Mouse (Mus musculus) embryo, embryonic 9.5 days (tissue): Measurements from ENCODE around the gene March5.
"Not testable (repeated sequence)": the region's sequence is repeated elsewhere in the genome, so short reads cannot be mapped to it uniquely, and the experiment has no call there.

Source experiments
- DNase-seq: peaks from one replicate; pipeline ENCODE4 v3.0.0-alpha.2; 2017; ENCODE audit errors: extremely low spot score

Gene March5

DNA sequence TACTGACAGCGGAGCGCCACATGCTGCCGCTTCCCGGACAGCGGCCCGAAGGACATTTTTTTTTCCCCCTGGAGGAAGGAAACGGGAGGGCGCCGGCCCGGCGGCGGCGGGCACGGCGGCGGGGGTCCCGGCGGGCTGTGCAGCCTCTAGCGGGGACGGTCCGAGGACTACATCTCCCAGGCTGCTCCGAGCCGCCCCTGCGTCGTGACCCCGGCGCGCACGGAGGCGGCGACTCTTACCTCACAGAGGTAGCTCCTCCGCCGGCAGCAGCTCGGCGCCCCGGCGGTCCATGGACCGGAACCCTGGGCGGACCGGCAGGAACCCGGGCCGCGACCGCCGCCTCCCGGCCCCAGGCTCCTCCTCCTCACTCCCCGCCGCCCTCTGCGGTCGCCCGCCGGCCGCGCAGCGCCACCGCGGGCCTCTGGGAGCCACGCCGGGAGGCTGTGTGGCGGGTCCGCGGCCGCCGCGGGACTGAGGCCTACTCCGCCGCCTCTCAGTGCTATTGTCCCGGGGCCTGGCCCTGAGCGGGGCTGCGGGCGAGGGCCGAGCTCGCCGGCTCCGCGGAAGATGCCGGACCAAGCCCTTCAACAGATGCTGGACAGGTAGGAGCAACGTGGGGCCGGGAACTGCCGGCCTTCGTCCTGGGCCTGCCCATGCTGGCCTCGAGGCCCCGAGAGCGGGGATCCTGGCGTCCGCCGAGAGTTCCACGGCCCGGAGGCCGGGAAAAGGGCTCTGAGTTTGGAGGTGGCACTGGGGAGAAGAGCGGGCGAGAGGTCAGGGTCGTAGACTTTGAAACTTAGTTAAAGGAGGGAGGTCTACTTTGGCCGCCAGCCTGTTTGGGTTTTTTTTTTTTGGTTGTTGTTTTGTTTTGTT is at the start of gene March5:
March5 (plus strand) TSS at position 241 of the 873 bp plus-strand sequence.
- DNase-seq = peak; percentile 87

DNA sequence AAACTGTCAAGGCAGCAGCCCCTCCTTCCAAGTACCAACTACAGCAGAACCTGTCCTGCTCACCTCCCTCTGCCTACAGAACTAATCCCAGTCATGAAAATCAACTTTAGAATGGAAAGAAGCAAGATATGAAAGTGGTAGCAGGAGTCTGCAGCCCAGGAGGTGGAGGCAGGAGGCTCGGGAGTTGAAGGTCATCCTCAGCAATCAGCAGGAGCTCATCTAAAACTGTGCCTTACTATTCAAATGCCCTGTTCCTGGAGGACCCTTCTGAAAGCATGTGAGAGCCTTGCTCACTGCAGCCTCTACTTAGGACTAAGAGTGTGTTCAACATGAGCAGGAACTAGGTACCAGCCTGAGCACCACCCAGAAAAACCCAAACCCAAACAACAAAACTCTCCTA is 35.2 kb upstream of the March5 start:
- DNase-seq = no peak

- no peak for DNase-seq
These were observed 34.7 kb upstream of the March5 start for GRCm38 (mm10) chr19:37172566-37173130.

GRCm38 (mm10) chr19:37173331-37174115 is 33.8 kb upstream of the March5 start:
- DNase-seq = no peak

DNA sequence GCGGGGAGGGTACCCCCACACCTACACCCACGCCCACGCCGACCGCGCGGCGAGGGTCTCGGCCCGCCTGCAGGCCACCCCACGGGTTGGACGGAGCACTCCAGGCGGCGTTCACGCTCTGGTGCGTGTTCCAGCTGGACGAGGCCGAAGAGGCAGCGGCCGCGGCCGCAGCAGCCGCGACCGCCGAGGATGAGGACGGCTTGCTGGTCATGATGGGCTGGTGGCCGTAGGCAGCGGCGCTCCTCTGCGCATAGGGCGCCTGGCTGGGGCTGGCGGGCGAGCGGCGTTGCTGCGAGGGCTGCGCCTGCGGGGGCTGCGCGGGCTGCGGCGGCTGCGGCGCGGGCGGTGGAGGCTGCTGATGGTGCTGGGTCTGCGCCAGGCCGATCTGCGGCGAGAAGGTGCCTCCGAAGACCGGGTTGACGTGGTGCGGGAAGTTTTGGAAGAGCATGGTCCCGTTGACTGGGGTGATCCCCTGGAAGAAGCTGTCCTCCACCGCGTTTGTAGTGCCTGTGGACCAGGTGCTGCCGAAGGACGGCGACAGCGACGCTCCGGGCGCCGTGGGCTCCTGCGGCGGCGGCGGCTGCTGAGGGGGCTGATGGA is 33.1 kb upstream of the March5 start:
- peak; percentile 60 for DNase-seq

GRCm38 (mm10) chr19:37174716-37175435 is 32.5 kb upstream of the March5 start:
- peak; percentile 74 for DNase-seq

- DNase-seq = no peak
These were observed 31.9 kb upstream of the March5 start for GRCm38 (mm10) chr19:37175436-37175805.

DNA sequence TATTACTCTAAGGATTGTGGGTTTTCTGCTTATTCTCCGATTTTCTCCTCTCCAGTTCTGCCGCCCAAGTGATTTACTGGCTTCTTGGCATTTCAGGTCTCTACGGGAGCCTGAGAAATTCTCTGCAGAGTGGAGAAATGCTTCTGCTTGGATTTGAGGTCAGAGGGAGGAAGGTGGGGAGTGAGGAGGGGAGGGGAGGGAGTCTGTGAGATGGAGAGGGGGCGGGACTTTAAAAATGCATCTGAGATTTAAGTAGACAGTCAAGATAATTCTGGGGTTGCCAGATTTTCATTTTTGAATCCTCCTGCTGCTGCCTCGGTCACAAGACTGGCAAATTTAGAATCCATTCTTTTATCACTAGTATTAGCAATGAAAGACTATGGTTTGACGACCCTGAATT is 31.4 kb upstream of the March5 start:
- DNase-seq = peak; percentile 17

DNA sequence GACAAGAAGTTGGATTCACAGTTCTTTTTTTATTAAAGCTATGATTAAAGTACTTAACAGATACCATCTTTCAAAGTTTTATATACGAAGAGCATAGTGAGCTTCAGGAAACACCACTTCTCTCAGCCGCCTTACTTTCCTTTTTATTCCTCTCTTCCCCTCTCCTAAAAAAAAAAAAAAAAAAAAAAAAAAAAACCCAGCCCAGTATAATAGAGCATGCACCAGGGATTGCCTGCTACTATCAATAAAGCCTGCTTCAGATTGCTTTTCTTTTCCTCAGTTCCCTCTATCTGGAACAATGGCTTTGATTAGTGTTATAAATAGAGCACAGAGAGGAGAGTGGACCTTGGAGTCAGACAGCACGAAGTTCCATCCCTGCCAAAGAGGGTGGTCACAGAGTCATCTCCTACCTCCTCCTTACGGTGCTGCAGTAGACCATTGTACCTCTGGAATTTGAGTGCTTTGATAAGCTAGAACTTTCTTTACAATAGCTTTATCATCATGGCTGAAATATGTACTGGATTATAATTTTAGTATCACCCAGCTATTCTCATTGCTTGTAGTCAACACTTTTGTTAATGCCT is 30.4 kb upstream of the March5 start:
- no peak for DNase-seq

- DNase-seq = peak; percentile 53
These were observed 29.3 kb upstream of the March5 start for GRCm38 (mm10) chr19:37177819-37178708.

- DNase-seq = no peak
These were observed 18.9 kb upstream of the March5 start for GRCm38 (mm10) chr19:37188366-37188948.

DNA sequence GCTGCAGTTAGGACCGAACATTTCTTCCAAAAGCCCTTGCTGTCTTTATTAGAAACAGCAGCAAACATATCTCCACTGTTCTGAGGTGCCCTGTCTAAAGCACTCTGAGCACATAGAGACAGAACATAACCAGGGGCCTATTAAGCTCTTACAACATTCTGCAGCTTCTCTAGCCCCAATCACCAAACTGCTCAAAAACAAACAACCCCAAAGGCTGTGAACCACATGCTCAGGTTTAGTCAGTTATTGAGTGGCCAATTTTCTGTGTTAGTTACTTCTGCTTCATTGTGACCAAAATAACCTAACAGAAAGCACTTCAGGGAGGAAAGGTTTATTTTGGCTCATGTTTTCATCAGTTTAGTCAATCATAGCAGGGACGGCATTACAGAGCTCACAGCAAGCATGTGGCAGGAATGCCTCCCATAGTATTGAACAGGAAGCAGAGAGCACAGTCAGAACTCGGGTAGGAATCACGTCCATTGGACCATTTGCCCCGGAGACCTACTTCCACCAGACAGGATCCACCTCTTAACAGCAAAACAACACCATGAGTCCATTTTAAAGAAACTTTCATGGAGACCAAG is 14.8 kb upstream of the March5 start:
- no peak for DNase-seq

DNA sequence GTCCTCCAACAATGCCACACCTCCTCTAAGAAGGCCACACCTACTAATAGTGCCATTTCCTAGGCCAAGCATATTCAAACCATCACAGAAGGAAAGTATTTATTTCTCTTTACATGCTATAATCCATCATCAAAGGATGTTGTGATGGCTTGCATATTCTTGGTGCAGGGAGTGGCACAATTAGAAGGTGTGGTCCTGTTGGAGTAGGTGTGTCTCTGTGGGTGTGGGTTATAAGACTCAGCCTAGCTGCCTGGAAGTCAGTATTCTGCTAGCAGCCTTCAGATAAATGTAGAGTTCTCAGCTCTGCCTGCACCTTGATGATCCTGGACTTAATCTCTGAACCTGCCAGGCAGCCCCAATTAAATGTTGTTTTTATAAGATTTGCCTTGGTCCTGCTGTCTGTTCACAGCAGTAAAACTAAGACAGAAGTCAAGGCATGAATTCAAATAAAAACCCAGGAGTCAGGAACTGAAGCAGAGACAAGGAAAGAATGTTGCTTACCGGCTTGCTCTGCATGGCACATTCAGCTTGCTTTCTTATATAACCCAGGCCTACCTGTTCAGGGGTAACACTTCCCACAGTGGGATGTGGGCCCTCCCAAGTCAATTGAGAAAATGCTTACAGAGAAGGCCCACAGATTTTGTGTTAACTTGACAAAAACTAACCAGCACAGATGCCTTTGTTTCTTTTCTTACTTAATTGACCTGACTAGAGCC is 9.0 kb upstream of the March5 start:
- DNase-seq = no peak

- no peak for DNase-seq
These were observed 7.5 kb upstream of the March5 start for GRCm38 (mm10) chr19:37199889-37200288.

DNA sequence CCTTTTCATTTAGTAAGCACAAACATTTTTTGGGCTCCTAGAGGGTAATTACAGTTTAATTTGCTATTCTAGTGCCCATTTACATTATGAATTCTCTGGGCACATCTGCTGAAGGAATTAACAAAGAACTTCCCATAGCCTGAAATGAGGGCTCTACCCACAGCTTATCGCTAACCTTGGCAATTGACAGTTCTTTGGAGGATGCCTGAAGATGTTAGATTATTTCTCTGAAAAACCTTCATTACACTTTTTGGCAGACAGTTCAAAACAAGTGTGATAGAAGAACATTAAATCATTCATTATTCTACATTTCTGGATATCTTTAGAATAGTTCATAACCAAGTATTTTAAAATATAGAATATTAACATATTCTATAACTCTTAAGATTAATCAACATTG is 4.0 kb upstream of the March5 start:
- DNase-seq = no peak

GRCm38 (mm10) chr19:37205155-37205554 is 2.2 kb upstream of the March5 start:
- DNase-seq = not testable (repeated sequence)

DNA sequence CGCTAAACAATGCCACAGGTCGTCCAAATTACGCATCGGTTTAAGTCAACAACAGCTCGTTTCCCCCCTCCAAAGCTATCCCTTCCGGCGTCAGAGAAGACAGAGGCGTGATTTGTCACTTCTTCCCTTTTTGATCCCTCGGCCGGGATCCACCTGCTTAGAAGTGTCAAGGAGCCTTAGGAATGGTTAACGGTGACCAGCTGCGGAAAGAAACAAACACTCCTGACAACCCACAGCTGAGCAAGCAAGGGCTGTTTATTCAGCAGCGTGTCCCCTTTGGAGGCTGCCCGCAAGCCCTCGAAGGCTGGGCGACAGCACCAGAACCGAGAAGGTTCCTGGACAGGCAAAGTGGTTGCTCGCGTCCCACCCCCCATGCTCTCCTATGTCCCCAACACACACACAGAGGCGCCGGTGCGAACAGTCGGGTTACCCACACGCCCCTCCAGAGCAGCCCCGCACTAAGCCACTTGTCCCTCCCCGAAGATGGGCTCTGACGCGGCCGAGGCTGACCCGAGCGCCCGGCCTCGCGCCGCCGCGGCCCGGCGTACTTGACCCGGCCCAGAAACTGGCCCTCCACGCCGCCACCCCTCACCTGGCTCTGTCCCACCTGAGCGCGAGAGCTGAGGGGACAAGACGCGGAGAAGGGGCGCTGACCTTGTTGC is 571 bp upstream of the March5 start:
- DNase-seq = peak; percentile 51

GRCm38 (mm10) chr19:37208176-37208755 is 923 bp downstream of the March5 start, which contains the start of gene Cpeb3:
TSS of gene Cpeb3 (minus strand) at chr19:37208601.
- peak; percentile 61 for DNase-seq
